ENCODE assay signal across 27 mouse cellular contexts in the genomic region with DNA sequence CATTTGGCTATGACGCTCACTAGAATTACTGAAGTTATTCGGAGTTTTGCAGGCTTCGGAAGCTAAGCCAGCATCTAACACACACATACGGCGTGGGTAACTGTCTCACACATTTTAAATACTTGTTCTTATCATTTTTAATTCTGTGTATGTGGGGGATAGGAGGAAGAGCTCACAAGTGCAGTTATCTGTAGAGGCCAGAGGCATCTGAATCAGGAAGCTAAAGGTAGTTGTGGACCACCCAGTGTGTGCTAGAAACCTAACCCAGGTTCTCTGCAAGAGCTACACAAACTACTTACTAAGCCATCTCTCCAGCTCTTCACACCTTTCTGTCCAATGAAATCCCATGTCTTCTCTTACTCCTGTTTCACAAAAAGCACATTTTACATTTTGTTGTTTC.
"Had no signal": no experiment of that assay in that cellular context is flagged by ENCODE, and none has a peak within 500 bp of the region (broad histone marks: within the 10 kb centered on the region; RNA-seq: fewer than 3 reads in every experiment).

No protein-coding gene starts in this region.

- H3K36me3 ChIP-seq: limb, embryonic 10.5 days; limb, embryonic 12.5 days; limb, embryonic 13.5 days; limb, embryonic 15.5 days; liver, embryonic 12.5 days; liver, embryonic 13.5 days; liver, embryonic 15.5 days; lung, embryonic 15.5 days; midbrain, embryonic 10.5 days; midbrain, embryonic 12.5 days; midbrain, embryonic 13.5 days; midbrain, embryonic 15.5 days; neural tube, embryonic 12.5 days had no signal

- H3K4me1 ChIP-seq: limb, embryonic 10.5 days; limb, embryonic 12.5 days; limb, embryonic 13.5 days; limb, embryonic 15.5 days; liver, embryonic 12.5 days; liver, embryonic 13.5 days; liver, embryonic 15.5 days; lung, embryonic 15.5 days; megakaryocyte, embryonic 14.5 days; midbrain, embryonic 10.5 days; midbrain, embryonic 12.5 days; midbrain, embryonic 13.5 days; midbrain, embryonic 15.5 days; neural tube, embryonic 12.5 days had no signal

- H3K27me3 ChIP-seq: limb, embryonic 12.5 days; limb, embryonic 13.5 days; limb, embryonic 15.5 days; liver, embryonic 12.5 days; liver, embryonic 13.5 days; liver, embryonic 15.5 days; lung, embryonic 15.5 days; megakaryocyte, embryonic 14.5 days; midbrain, embryonic 12.5 days; midbrain, embryonic 13.5 days; midbrain, embryonic 15.5 days; neural tube, embryonic 12.5 days had no signal

- H3K9me3 ChIP-seq: limb, embryonic 10.5 days; limb, embryonic 12.5 days; limb, embryonic 13.5 days; limb, embryonic 15.5 days; liver, embryonic 12.5 days; liver, embryonic 13.5 days; liver, embryonic 15.5 days; lung, embryonic 15.5 days; megakaryocyte, embryonic 14.5 days; midbrain, embryonic 10.5 days; midbrain, embryonic 12.5 days; midbrain, embryonic 15.5 days had no signal

- H3K4me3 ChIP-seq: limb, embryonic 10.5 days; limb, embryonic 12.5 days; limb, embryonic 13.5 days; limb, embryonic 15.5 days; liver, embryonic 12.5 days; liver, embryonic 13.5 days; liver, embryonic 15.5 days; lung, embryonic 15.5 days; megakaryocyte, embryonic 14.5 days; midbrain, embryonic 10.5 days; midbrain, embryonic 12.5 days; midbrain, embryonic 13.5 days; midbrain, embryonic 15.5 days; myocyte; neural tube, embryonic 12.5 days had no signal

- H3K9ac ChIP-seq: limb, embryonic 12.5 days; limb, embryonic 13.5 days; limb, embryonic 15.5 days; liver, embryonic 12.5 days; liver, embryonic 13.5 days; liver, embryonic 14.5 days; liver, embryonic 15.5 days; liver, postnatal 0 days; lung, embryonic 14.5 days; lung, embryonic 15.5 days; midbrain, embryonic 12.5 days; midbrain, embryonic 13.5 days; midbrain, embryonic 15.5 days; neural tube, embryonic 12.5 days had no signal

- H3K27ac ChIP-seq: limb, embryonic 10.5 days; limb, embryonic 12.5 days; limb, embryonic 13.5 days; limb, embryonic 15.5 days; liver, embryonic 12.5 days; liver, embryonic 13.5 days; liver, embryonic 14.5 days; liver, embryonic 15.5 days; lung, embryonic 15.5 days; macrophage; midbrain, embryonic 10.5 days; midbrain, embryonic 12.5 days; midbrain, embryonic 13.5 days; midbrain, embryonic 15.5 days; neural tube, embryonic 12.5 days had no signal

- DNase-seq: liver; liver, embryonic 13.5 days; liver, postnatal 0 days; lung, adult 18-20 months; lung, adult 2 months; lung, embryonic 14.5 days; lung, postnatal 10 days; lung, postnatal 14 days; lung, postnatal 36 days; lung, postnatal 4 days; midbrain, embryonic 14.5 days had no signal
